27 mouse cellular contexts compared by ENCODE assay signal in genomic region chr1:120501496-120501895, GRCm38 (mm10). TPM values are rescaled to one million over a fixed set of nuclear protein-coding genes. Genes with fewer than 3 reads are reported as not detected.
DNase-seq lines count a peak whose midpoint lies in the region; ATAC-seq and TF ChIP-seq lines count a peak whose summit lies in the region.
"Had no signal": no experiment of that assay in that cellular context is flagged by ENCODE, and none has a peak within 500 bp of the region (broad histone marks: within the 10 kb centered on the region; RNA-seq: fewer than 3 reads in every experiment).

No protein-coding gene starts in this region.

- no peak for TF ChIP-seq CTCF in CH12.LX (conservative IDR thresholded peaks at IDR 0.05 in 1 of 2, IDR thresholded peaks at IDR 0.05 in 1 of 2; ENCODE audit: low read depth in 2 of 2, low read length in 2 of 2)
- TF ChIP-seq CTCF in liver, postnatal 0 days (IDR thresholded peaks at IDR 0.05; ENCODE audit: low read depth) = no peak

- no peak for TF ChIP-seq POLR2A in CH12.LX (IDR thresholded peaks at IDR 0.05; ENCODE audit: low read depth, low read length)

- TF ChIP-seq EP300 in CH12.LX (IDR thresholded peaks at IDR 0.05; ENCODE audit: low read length) = no peak
- TF ChIP-seq EP300 in liver, postnatal 0 days (IDR thresholded peaks at IDR 0.05; ENCODE audit: low read depth) = no peak

- H3K9me3 ChIP-seq in CH12.LX (replicated peaks; ENCODE audit: low read length) = no peaks in the 10 kb centered on the region
- H3K9me3 ChIP-seq in liver, postnatal 0 days (ENCODE audit: low read length) = no peaks in the 10 kb centered on the region
- H3K9me3 ChIP-seq: embryonic facial prominence, embryonic 13.5 days; embryonic facial prominence, embryonic 15.5 days; forebrain, embryonic 10.5 days; forebrain, embryonic 12.5 days had no signal

- no peak overlapping the region for H3K4me3 ChIP-seq in CH12.LX (replicated peaks in 1 of 3; ENCODE audit: low read depth in 2 of 3, low read length in 2 of 3, poor library complexity in 1 of 3)
- no peak overlapping the region for H3K4me3 ChIP-seq in liver, postnatal 0 days (ENCODE audit: low read depth, low read length)
- H3K4me3 ChIP-seq: embryonic facial prominence, embryonic 13.5 days; embryonic facial prominence, embryonic 15.5 days; erythroblast, embryonic 14.5 days; forebrain, embryonic 10.5 days; forebrain, embryonic 12.5 days had no signal

- no peak overlapping the region for H3K9ac ChIP-seq in CH12.LX (ENCODE audit: insufficient read depth, low read depth)
- H3K9ac ChIP-seq in liver, postnatal 0 days (replicated peaks) = no peak overlapping the region
- H3K9ac ChIP-seq: embryonic facial prominence, embryonic 13.5 days; embryonic facial prominence, embryonic 15.5 days; forebrain, embryonic 12.5 days had no signal

- dilution Hi-C loops in CH12.LX (cut with MboI; ENCODE audit: extremely low pct_ligation_motif_present, extremely low pct_unique_long_range_greater_than_20kb, low sequenced_read_pairs) = no loop called here

- peak; percentile 56 for ATAC-seq in megakaryocyte, adult 5-6 weeks (ENCODE audit: poor library complexity, severe bottlenecking)
- ATAC-seq in liver, postnatal 0 days = no peak
- ATAC-seq: CD4-positive, CD25-positive, alpha-beta regulatory T cell, adult 4 months; forebrain, embryonic 14.5 days; forebrain, embryonic 16.5 days had no signal

- no peak overlapping the region for H3K27ac ChIP-seq in CH12.LX (ENCODE audit: insufficient read depth, low read depth)
- H3K27ac ChIP-seq in liver, postnatal 0 days (ENCODE audit: low read depth) = no peak overlapping the region
- H3K27ac ChIP-seq: embryonic facial prominence, embryonic 13.5 days; embryonic facial prominence, embryonic 15.5 days; forebrain, embryonic 10.5 days; forebrain, embryonic 12.5 days had no signal

- in situ Hi-C loops in CH12.LX (cut with MboI; ENCODE audit: low pct_ligation_motif_present, low pct_unique_long_range_greater_than_20kb, low sequenced_read_pairs) = no loop called here

- no peak for TF ChIP-seq RAD21 in CH12.LX (IDR thresholded peaks at IDR 0.05; ENCODE audit: low read depth, low read length)

- no peaks in the 10 kb centered on the region for H3K79me2 ChIP-seq in CH12.LX (replicated peaks; ENCODE audit: control insufficient read depth, extremely low read depth, insufficient read depth, poor library complexity, severe bottlenecking)

- DNase-seq in spleen, postnatal 36 days (ENCODE audit: low spot score in 2 of 2) = peak; percentile 45 to 58
- no peak for DNase-seq in spleen, adult 12 weeks (ENCODE audit: low spot score)
- peak; percentile 67 for DNase-seq in CH12.LX (ENCODE audit: extremely low read depth)
- DNase-seq in splenic B cell, adult 2 months (ENCODE audit: low read depth, low spot score) = peak; percentile 45
- DNase-seq in liver, postnatal 0 days = no peak
- no peak for DNase-seq in layer of hippocampus, adult 18-20 months (ENCODE audit: low spot score in 2 of 2)
- DNase-seq in urinary bladder, postnatal 14 days (ENCODE audit: low spot score) = no peak
- DNase-seq: adrenal gland, adult 2 months; adrenal gland, postnatal 10 days; adrenal gland, postnatal 25 days; cerebellum, adult 11 months; cerebellum, adult 18-20 months; cerebellum, adult 8-10 months; cerebellum, adult 9-11 months; cerebellum, postnatal 14 days; embryo, embryonic 11 days had no signal

- H3K27me3 ChIP-seq in CH12.LX (replicated peaks) = no peaks in the 10 kb centered on the region
- no peaks in the 10 kb centered on the region for H3K27me3 ChIP-seq in splenic B cell, adult 2 months (ENCODE audit: control insufficient read depth, insufficient read depth, low read length, poor library complexity, severe bottlenecking)
- no peaks in the 10 kb centered on the region for H3K27me3 ChIP-seq in liver, postnatal 0 days (ENCODE audit: insufficient read depth, low read length)
- H3K27me3 ChIP-seq: embryonic facial prominence, embryonic 13.5 days; embryonic facial prominence, embryonic 15.5 days; forebrain, embryonic 12.5 days had no signal

- H3K4me2 ChIP-seq in CH12.LX (ENCODE audit: insufficient read depth, low read depth, poor library complexity, severe bottlenecking) = no peak overlapping the region
- no peak overlapping the region for H3K4me2 ChIP-seq in liver, postnatal 0 days (ENCODE audit: low read depth, low read length)
- H3K4me2 ChIP-seq: embryonic facial prominence, embryonic 13.5 days; embryonic facial prominence, embryonic 15.5 days; forebrain, embryonic 12.5 days had no signal

- WGBS in liver, postnatal 0 days (ENCODE audit: insufficient replicate concordance) = 39% methylated on average over 4 of the region's 4 CpGs

- H3K4me1 ChIP-seq in CH12.LX (ENCODE audit: control insufficient read depth in 1 of 2, insufficient read depth in 2 of 2) = peaks cover 8 to 65% of the 10 kb centered on the region in 2 experiments
- H3K4me1 ChIP-seq in liver, postnatal 0 days (ENCODE audit: insufficient read depth) = no peaks in the 10 kb centered on the region
- H3K4me1 ChIP-seq: embryonic facial prominence, embryonic 13.5 days; embryonic facial prominence, embryonic 15.5 days; forebrain, embryonic 12.5 days had no signal

- no peaks in the 10 kb centered on the region for H3K36me3 ChIP-seq in CH12.LX (replicated peaks in 1 of 2; ENCODE audit: control insufficient read depth in 1 of 2, insufficient read depth in 1 of 2, low read length in 1 of 2)
- H3K36me3 ChIP-seq in splenic B cell, adult 2 months (ENCODE audit: control insufficient read depth, insufficient read depth, low read length, poor library complexity, severe bottlenecking) = no peaks in the 10 kb centered on the region
- no peaks in the 10 kb centered on the region for H3K36me3 ChIP-seq in liver, postnatal 0 days (replicated peaks; ENCODE audit: insufficient read depth, low read length)
- H3K36me3 ChIP-seq: embryonic facial prominence, embryonic 13.5 days; embryonic facial prominence, embryonic 15.5 days; forebrain, embryonic 10.5 days; forebrain, embryonic 12.5 days had no signal

TF ChIP-seq in CH12.LX, 34 proteins besides CTCF, POLR2A, EP300 and RAD21:
- TF ChIP-seq ZKSCAN1 (IDR thresholded peaks at IDR 0.05; ENCODE audit: borderline replicate concordance, low read depth, low read length) (no peak), IRF4 (IDR thresholded peaks at IDR 0.05; ENCODE audit: low read depth, low read length) (0 out of 2 replicates have a peak, but pooled peaks have one; percentile 30)

RNA-seq across cellular contexts. Expression of gene Marco, which starts 3.3 kb away (rescaled TPM):
- 0.17 and 0.76 TPM in 2 replicates for total RNA-seq in CH12.LX (2012; rRNA removed)
- 0.15 and 0.19 TPM in 2 replicates for total RNA-seq in CH12.LX (2014; rRNA removed)
- polyA plus RNA-seq in CH12.LX (2012; ENCODE audit: insufficient read length, low read depth) = 0.59 and 0.79 TPM in 2 replicates
- not detected in 2 replicates for total RNA-seq in megakaryocyte, adult 5-6 weeks (2015)
- total RNA-seq in megakaryocyte, adult 5-6 weeks (2017) = not detected in 2 replicates
- 47.9 and 52.6 TPM in 2 replicates for polyA plus RNA-seq in liver, postnatal 0 days (2015; fragmentation: Nextera tagmentation; extraction: Ambion mirVana)
- total RNA-seq in layer of hippocampus, adult 18-20 months (2021) = not detected
- total RNA-seq: adrenal gland, adult 2 months; adrenal gland, postnatal 25 days; ES-E14; MEL had no signal
- polyA plus RNA-seq: adrenal gland, adult 2 months; embryonic facial prominence, embryonic 13.5 days; embryonic facial prominence, embryonic 15.5 days; forebrain, embryonic 10.5 days; forebrain, embryonic 14.5 days had no signal

Comparison
In these comparisons a context has a peak if more than half of its experiments do, and no peak if none do; other contexts are left out.
1. DNase-seq: peak in spleen, postnatal 36 days (2 of 2), CH12.LX (single experiment) and splenic B cell, adult 2 months (single experiment); none in spleen, adult 12 weeks (single experiment), liver, postnatal 0 days (single experiment), layer of hippocampus, adult 18-20 months (0 of 2) and urinary bladder, postnatal 14 days (single experiment).